Mouse (Mus musculus): ENCODE measurements at regions not wholly inside any gene's neighbourhood (a gene's known extent, or its start where the extent isn't known, plus 50 kb on each side); places are given as distances from the start of the nearest gene placed in this dataset.

- TF ChIP-seq MAX (IDR thresholded peaks at IDR 0.05) (no peak), CTCF (IDR thresholded peaks at IDR 0.05; ENCODE audit: control insufficient read depth, insufficient read depth, insufficient read length) (no peak), USF1 (IDR thresholded peaks at IDR 0.05; ENCODE audit: low read depth) (no peak), CEBPB (IDR thresholded peaks at IDR 0.05; ENCODE audit: low read depth) (no peak), MYOG (IDR thresholded peaks at IDR 0.05; ENCODE audit: control insufficient read depth, extremely low read depth, insufficient read length) (no peak), MYOD1 (IDR thresholded peaks at IDR 0.05; ENCODE audit: control insufficient read depth, insufficient read length, low read depth) (no peak)
These were observed 181.8 kb upstream of the Sesn3 start for GRCm38 (mm10) chr9:14092996-14093442.

Data from C2C12 (cell line).